Mouse (Mus musculus) kidney, postnatal 25 days (tissue): ENCODE measurements around the gene Coq10a.
"Not testable (repeated sequence)": the region's sequence is repeated elsewhere in the genome, so short reads cannot be mapped to it uniquely, and the experiment has no call there.

Experiments
- DNase-seq, 2 experiments: peaks; one replicate each; pipeline ENCODE4 v3.0.0; 2021; ENCODE audit warnings: mixed read lengths in 2 of 2

The Coq10a gene

DNA sequence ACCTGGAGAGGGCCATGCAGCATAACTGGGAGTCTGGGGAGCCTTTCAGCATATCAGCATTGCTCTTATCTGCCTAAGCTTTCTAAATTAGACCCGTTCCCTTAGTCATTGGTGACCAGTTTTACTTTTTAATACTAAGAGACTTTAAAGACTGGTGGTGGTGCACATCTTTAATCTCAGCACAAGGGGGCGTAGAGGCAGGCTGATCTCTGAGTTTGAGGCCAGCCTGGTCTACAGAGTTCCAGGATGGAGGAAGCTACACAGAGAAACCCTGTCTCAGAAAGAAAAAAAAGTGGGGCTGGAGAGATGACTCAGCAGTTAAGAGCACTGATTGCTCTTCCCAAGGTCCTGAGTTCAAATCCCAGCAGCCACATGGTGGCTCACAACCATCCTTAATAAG is 28.5 kb downstream of the Coq10a start:
- DNase-seq: no peak

DNA sequence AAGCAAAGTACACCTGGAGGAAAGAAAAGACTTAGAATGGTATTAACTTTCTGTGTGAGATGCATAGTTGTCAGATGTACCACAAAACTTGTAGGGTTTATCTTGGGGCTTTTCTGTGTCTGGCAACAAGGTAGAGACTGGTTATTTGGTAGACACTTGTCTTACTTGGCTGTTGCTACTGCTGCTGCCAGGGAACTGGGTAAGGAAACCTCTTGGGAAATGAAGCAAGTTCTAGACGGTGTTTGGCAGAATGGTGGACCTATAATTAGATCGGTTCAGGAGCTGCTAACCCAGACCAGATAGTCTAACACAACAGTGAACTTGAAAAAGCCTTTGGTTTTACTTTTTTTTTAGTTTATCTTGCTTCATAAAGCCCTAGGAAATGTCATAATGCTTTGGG is 29.8 kb downstream of the Coq10a start:
- no peak for DNase-seq

DNA sequence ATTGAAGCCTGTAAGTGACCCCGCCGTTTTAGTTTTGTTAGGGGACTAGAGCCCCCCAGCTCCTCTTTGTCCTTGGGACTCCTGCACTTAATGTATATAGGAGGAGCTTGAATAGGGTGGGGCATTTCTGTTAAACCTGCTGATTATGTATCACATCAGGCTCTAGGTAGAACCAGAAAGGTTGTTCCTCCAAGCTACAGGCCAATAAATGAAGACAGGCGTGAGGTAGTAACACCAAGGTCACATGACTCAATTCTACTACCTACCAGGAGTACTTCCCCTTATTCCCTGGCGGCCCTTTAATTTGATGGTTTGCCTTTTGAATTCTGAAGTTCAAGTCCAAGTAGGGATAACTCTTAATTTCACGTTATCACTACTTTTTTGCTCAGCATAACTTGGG is 30.4 kb downstream of the Coq10a start:
- DNase-seq: no peak

DNA sequence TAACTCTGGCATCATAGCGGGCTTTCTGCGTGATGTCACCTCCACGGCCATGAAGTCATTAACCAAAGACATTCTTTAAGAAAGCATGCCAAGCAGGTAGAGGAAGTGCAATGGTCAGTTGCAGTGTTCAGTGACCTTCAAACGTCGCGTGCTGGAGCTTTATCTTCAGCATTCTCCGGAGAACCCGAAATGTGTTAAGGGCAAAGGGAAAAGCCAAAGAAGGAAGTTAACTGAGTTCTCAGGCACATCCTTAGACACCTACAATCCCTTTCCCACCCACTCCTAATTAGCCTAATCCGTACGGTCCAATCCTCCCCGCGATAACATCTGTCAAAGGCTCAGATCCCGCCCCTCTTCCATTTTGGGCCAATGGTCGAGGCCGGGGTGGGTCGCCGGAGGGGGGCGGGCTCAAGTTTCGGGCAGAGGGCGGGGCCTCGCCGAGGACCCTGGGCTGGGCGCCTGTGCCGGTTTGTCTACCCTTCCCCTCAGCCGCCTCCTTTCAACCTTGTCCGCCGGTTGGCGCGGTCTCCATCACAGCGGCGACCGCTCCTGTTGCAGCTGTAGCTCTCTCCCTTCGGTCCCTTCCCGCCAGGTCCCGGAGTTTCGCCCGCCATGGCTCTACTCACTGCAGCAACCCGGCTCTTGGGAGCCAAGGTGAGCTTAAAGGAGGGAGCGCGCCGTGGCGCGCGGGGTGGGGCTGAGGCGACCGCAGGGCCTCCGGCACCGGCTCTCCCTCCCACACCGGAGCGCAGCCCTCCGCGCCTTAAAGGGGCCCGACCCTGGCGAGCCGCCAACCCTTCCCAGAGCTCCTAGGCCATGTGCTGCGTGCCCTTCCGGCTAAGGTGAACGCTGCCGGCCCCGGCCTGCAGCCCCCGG is 31.3 kb downstream of the Coq10a start, which contains the start of gene Cs:
TSS of gene Cs (plus strand) at position 429 of the 876 bp plus-strand sequence.
- peak; percentile 98 to 99 for DNase-seq

DNA sequence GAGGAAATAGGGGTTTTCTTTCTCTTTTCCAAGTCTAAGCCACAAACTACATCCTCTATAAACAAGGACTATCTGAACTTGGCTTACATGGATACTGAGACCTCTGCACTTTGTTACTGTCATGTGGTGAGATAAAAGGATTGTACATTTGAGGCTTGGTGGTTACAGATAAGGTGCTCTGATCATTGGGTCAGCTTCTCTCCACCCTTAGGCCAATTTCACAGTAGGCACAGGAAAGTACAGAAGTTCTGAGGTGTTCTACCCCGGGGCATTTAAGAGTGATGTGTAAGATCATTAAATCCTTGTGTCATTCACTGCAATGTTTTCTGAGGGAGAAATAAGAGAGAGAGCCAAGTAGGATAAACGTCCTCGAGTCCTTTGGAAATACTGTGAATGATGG is 32.2 kb downstream of the Coq10a start:
- DNase-seq: no peak

DNA sequence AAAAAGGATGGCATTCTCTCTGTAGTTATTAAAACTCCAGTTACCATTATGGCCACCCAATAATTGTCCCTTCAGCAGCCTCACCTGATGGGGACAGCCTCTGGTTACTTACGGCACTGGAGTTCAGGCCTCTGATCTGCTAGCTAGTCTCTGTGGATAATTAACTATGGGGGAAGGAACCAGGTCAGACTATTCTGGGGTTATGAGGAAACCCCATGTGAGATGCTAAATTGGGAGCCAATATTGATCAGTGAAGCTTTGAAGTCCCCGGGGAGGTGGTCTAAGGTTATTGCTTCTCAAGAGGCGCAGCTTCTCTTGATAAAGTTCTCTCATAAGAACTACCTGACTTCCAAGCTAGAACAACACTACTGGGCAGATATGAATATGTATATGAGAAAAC is 32.6 kb downstream of the Coq10a start:
- no peak for DNase-seq

DNA sequence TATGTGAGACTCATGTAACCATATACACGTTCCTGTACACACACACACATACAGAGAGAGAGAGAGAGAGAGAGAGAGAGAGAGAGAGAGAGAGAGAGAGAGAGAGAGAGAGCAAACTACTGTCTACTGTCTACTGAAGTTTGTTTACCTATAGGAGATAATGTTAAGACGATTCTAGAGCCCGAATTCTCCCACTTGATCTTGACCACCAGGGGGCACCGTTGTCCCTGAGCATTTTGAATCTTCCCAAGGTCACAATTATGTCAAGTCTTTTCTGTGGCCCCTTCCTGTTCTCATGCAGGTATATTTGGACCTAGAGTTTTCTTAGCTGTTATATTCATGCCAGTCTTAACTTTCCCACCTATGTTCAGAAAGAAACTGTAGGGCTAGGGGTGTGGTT is 33.2 kb downstream of the Coq10a start:
- peak; percentile 79 to 92 for DNase-seq

DNA sequence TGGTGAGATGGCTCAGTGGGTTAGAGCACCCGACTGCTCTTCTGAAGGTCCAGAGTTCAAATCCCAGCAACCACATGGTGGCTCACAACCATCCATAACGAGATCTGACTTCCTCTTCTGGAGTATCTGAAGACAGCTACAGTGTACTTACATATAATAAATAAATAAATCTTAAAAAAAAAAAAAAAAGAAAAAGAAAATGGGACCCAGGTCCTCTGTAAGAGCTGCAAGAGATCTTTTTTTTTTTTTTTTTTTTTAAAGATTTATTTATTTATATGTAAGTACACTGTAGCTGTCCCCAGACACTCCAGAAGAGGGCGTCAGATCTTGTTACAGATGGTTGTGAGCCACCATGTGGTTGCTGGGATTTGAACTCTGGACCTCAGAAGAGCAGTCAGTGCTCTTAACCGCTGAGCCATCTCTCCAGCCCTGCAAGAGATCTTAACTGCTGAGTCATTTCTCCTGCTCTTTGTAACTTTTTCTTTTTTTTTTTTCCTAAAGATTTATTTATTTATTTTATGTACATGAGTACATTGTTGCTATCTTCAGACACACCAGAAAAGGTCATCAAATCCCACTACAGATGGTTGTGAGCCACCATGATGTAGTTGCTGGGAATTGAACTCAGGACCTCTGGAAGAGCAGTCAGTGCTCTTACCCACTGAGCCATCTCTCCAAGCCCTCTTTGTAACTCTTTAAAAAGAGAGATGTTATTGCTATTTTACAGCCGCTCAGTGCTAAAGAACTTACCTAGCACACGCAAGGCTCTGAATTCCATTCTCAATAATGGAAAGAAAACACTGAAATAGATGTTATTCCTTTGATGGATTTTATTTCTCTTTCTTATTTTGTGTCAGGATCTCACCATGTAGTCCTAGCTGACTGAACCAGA is 36.2 kb downstream of the Coq10a start:
- not testable (repeated sequence) for DNase-seq

DNA sequence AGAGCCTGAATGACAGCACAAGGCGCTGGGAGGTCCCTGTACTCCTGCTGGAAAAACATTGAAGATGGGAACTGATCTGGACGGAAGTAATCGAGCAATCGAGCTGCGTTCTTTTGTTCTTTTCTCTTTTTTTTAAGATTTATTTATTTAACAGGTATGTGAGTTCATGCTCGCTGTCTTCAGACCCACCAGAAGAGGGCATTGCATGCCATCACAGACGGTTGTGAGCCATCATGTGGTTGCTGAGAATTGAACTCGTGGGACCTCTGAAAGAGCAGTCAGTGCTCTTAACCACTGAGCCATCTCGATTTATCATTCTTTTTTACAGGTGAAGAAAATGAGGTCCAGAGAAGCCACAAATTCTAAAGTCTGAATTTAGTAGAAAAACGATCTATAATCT is 41.2 kb downstream of the Coq10a start:
- DNase-seq: no peak

DNA sequence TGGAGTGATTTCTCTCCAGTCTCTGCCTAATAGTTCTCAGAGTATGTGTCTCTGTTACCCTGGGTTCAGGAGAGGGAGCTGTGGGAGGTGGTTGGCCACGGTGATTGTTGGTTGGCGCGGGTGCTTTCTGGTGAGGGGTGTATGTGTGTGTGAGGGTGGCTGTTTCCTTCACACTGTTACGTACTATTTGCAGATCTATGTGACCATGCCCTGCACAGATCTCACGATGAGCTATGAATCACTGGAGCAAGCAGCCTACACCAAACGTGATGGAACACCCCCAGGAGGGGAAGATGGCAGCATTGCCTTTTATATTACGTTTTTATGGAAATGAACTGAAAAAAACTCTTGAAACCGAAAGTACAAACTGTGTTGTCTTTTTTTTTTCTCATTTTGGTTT is 42.0 kb downstream of the Coq10a start:
- DNase-seq: no peak

DNA sequence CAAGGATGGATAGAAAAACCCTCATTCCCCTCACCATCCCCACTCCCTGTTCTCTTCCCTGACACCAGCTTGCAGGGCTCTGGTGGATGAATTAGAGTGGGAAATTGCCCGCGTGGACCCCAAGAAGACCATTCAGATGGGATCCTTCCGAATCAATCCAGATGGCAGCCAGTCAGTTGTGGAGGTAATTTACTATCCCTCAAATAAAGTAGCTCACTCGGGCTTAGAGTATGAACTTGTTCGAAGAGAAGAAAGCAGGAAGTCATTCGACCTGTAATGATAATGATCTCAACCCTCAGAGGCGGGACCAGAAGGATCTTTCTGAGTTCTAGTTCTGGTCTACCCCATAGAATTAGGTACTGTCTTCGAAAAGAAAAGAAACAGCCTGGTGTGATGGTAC is 45.3 kb downstream of the Coq10a start:
- DNase-seq: no peak

DNA sequence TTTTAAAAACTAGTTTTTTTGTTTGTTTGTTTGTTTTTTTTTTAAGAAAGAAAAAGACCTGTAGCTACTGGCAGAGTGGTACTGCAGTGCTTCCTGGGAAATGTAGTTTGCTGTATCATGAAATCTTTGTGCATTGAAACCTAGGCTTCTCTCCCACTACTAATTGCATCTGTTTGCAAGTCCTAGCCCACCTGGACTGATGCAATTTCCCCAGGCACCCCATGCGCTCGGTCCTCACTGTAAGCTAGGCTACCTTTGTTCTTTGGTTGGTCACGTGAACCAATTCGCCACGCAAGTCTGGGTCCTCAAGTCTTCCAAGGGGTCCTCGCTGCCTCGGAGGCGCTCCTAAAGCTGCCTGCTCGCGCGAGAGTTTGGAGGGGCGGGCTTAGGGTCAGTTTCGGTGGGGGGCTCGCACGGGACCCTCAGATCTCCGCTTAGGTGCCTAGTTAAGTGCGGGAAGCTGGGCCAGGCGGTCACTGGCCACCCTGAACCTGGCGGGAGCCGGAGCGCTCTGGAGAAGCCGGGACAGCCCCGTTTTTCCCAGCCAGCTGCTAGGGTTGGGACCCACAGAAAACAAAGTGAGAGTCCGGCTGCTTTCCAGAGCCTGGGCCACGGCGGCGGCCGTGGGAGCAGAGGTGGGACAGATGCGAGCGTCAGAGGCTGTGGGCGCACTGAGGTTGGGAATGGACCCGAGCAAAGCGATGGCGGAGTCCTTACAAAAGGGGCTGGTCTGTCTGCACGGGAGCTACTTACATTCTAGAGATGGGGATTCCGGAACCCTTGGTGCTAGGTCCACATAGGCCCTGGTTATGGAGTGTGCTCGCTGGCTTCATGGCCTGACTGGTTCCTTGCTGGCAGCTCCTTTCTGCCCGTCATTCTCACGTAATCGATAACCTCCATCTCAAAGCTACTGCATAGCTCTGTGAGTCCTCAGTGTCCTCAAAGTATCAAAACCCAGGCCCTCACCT is 46.4 kb downstream of the Coq10a start, which contains the start of gene Cnpy2:
TSS of gene Cnpy2 (plus strand) at position 319 of the 968 bp plus-strand sequence.
- DNase-seq: peak; percentile 85 to 92

DNA sequence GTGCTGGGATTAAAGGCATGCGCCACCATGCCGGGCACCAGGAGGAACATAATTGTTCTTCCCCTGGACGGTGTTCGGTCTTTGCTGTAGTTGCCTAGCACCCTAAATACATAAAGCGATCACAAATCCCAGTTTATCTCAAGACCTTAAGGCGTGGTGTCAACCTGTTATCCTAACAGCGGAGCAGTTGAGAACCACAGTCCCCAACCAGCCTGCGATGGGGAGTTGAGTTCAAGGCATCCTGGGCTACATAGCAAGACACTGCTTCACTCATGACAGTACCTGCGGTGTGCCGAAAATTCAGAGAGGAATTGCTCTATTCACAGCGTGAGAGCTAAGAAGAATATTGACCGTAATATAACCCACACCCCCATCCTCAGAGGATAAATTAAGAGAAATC is 47.2 kb downstream of the Coq10a start:
- no peak for DNase-seq

DNA sequence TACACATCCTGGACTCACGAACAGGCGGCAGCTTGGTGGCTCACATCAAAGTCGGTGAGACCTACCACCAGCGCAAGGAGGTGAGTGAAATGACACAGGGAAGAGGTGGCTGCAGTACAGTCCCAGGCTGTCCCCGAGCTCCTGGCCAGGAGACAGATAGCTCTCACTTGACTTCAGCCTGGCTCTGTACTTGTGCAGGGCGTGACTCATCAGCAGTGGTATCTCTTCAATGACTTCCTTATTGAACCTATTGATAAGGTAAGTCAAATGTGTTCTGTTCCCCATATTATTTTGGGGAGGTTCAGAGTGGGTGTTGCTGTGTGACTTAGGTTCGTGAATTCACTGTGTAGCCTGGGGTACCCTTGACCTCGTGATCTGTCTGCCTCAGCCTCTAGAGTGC is 53.2 kb downstream of the Coq10a start:
- DNase-seq: no peak
